Mouse (Mus musculus) megakaryocyte, embryonic 14.5 days (primary cell): Measurements from ENCODE around the gene Hnrnpr. TPM values are rescaled to one million over a fixed set of nuclear protein-coding genes. Genes with fewer than 3 reads are reported as not detected.

Experiments used
- H3K27me3 ChIP-seq: replicated peaks from 2 replicates; pipeline ENCODE3; 2012; ENCODE audit warnings: inconsistent platforms
- H3K36me3 ChIP-seq: replicated peaks from 2 replicates; pipeline ENCODE3; 2012; ENCODE audit warnings: low read length, inconsistent platforms, mixed read lengths
- H3K4me1 ChIP-seq: 2 replicates; pipeline ENCODE4 v1.6.1; 2012; ENCODE audit warnings: inconsistent platforms
- H3K4me3 ChIP-seq: replicated peaks from 2 replicates; pipeline ENCODE3; 2012; ENCODE audit warnings: moderate library complexity, mild to moderate bottlenecking, inconsistent platforms
- H3K9me3 ChIP-seq: 2 replicates; pipeline ENCODE4 v1.6.1; 2012; ENCODE audit warnings: inconsistent platforms
- FLI1 ChIP-seq: IDR thresholded peaks from 2 replicates; pipeline ENCODE4 v1.6.1; 2012; ENCODE audit warnings: low read length, inconsistent platforms, mixed read lengths
- GATA1 ChIP-seq: IDR thresholded peaks from 3 replicates; pipeline ENCODE4 v1.6.1; 2012; ENCODE audit warnings: mixed read lengths, low read length, inconsistent platforms, borderline replicate concordance
- polyA plus RNA-seq: library from polyadenylated mRNA; stranded (reverse); fragments of >175 nt; gene quantifications from 2 replicates; pipeline ENCODE4 v1.2.3, GENCODE M21; 2012; ENCODE audit warnings: low replicate concordance; ENCODE audit not compliant: insufficient read depth

Hnrnpr gene
- polyA plus RNA-seq, 1 experiment = 29.8 TPM

DNA sequence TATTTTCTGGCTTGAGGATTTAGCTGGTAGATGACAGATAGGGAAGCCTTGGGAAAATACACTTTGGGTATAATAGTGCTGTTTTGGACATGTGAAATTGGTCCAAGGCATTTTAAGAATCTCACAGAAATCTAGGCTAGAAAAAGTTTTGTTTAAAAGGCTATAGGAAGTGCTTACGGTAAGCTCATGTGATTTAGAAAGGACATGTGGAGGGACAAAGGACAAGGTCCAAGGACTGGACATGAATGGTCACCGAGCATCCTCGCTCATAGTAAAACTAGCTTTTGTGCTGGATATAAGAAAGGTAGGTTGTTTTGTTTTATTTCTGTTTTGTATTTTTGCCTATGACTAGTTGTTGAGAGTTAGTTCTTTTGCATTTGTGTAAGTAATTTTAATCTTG, 21.0 kb downstream of the Hnrnpr start:
- TF ChIP-seq GATA1 (no peak), FLI1 (no peak)
- H3K4me3 ChIP-seq = no peak overlapping the region
- H3K4me1 ChIP-seq = peaks cover 11% of the 10 kb centered on the region; the same call in 1 of the 2 replicates
- peaks cover 90% of the 10 kb centered on the region for H3K36me3 ChIP-seq
- no peaks in the 10 kb centered on the region for H3K9me3 ChIP-seq
- no peaks in the 10 kb centered on the region for H3K27me3 ChIP-seq

DNA sequence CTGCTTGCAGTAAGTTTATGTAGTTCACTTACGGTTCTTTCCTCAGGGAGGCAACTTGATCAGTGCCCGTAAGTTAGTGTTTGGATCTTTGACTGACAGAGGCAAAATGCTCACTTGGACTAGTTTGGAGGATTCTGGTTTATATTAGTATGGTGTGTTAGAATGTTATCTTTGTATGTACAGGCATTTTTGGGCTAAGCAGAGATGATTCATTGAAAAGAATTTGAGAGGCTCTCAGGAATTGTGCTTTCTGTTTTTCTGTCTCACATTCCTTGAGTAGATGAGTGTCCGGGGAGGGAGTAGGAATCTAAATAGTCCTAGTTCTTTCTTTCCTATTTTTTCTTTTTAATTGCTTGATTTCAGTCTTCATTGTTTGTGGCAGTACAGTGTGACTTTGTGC, 22.4 kb downstream of the Hnrnpr start:
- Histone ChIP-seq H3K4me1 (peaks cover 8% of the 10 kb centered on the region; the same call in 1 of the 2 replicates), H3K36me3 (peaks cover 90% of the 10 kb centered on the region), H3K9me3 (no peaks in the 10 kb centered on the region), H3K27me3 (no peaks in the 10 kb centered on the region), H3K4me3 (no peak overlapping the region)
- no peak for TF ChIP-seq FLI1
- TF ChIP-seq GATA1 = no peak

DNA sequence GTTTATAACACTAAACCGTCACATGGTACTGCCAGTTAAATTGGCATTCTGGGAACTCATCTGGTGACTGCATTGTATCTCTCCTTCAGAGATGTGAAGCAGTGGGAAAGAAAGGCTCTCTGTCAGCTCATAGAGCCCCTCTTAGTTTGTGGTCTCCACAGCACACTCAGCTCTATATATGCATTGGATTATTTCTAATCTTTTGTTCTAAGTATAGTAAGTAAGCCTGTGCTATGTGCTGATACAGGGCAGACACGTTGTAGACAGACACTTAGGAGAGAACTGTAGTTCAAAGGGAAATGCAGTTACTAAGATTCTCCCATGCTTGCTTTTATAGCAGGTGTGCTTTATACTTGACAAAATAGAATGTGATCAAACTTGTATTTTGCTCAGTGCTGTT, 24.3 kb downstream of the Hnrnpr start:
- Histone ChIP-seq H3K36me3 (peaks cover 89% of the 10 kb centered on the region), H3K27me3 (no peaks in the 10 kb centered on the region), H3K9me3 (no peaks in the 10 kb centered on the region), H3K4me3 (no peak overlapping the region), H3K4me1 (peaks cover 8% of the 10 kb centered on the region; the same call in 1 of the 2 replicates)
- TF ChIP-seq FLI1 = no peak
- no peak for TF ChIP-seq GATA1

DNA sequence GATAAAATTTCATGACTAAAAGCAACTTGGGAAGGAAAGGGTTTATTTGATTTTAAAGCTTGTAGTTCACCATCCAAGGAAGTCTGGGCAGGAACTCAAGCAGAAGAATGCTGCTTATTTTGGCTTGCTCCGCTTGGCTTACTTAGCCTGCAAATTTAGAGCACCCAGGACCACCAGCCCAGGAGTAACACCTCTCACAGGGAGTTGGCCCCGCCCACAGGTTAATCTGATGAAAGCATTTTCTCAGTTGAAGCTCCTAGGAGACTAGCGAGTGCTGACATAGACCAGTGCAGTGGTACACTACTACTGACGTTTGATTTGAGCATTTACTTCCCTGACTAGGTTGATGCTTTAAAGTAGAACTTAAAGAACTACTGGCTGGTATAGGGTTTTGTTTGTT, 26.4 kb downstream of the Hnrnpr start:
- H3K4me1 ChIP-seq = peaks cover 8% of the 10 kb centered on the region; the same call in 1 of the 2 replicates
- H3K27me3 ChIP-seq = no peaks in the 10 kb centered on the region
- H3K36me3 ChIP-seq = peaks cover 83% of the 10 kb centered on the region
- TF ChIP-seq FLI1 = no peak
- TF ChIP-seq GATA1 = no peak
- no peaks in the 10 kb centered on the region for H3K9me3 ChIP-seq
- no peak overlapping the region for H3K4me3 ChIP-seq

DNA sequence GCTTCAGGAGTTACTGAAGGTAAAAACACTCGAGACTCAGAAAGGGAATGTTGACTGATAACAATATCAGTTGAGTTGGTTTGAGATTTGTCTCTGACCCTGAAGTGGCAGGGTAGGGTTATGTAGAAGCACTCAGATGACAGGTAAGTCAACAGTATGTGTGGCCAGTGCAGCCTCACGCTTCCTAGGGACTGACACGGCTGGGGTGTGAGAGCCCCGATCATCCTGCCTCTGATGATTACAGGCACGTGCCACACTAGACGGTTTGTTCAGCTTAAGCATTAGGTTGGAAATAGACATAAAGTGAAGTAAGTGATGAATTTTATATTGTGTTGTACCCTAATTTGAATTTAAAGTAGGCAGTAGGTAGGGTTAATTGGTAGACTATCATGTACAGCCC, 38.9 kb downstream of the Hnrnpr start:
- Histone ChIP-seq H3K36me3 (peaks cover 83% of the 10 kb centered on the region), H3K4me1 (no peaks in the 10 kb centered on the region), H3K4me3 (no peak overlapping the region), H3K27me3 (no peaks in the 10 kb centered on the region), H3K9me3 (no peaks in the 10 kb centered on the region)
- TF ChIP-seq GATA1 = no peak
- TF ChIP-seq FLI1 = no peak

DNA sequence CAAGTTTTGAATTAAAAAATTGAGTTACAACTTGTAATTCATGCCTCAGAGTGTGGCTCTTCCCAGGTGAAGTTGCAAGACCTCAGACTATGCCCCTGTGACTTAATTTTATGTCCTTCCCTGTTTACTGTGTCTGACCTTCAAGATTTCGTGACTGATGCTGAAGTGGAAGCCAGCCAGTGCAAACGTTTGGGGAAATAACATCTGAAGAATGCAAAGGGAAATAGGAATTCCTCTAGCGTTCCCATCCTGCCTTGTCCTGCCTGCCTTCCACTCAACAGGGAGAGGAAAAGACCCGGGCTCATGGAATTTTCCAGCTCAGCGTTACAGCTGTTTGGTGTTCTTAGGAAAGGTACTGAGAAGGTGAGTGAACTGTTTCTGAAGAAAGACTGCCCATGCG, 46.3 kb downstream of the Hnrnpr start:
- Histone ChIP-seq H3K36me3 (peaks cover 82% of the 10 kb centered on the region), H3K4me3 (no peak overlapping the region), H3K9me3 (no peaks in the 10 kb centered on the region), H3K27me3 (no peaks in the 10 kb centered on the region), H3K4me1 (no peaks in the 10 kb centered on the region)
- TF ChIP-seq GATA1 (no peak), FLI1 (no peak)

DNA sequence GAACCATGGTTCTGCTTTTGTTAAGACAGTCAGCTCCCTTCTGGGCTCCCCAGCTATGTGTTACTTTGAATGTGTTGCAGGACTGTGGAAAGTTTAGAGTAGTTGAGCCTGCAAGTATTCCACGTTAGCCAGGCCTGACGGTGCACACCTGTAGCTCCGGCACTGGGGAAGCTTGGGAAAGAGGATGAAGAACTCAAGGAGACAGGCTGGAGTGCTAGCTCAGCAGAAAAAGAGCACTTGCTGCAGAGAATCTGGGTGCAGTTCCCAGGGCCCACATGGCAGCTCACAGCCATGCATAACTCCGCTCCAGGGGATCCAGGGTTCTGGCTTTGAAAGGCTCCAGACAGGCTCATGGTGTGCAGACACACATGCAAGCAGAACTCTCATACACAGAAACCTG, 46.7 kb downstream of the Hnrnpr start:
- TF ChIP-seq FLI1 (no peak), GATA1 (no peak)
- H3K4me1 ChIP-seq = no peaks in the 10 kb centered on the region
- H3K27me3 ChIP-seq = no peaks in the 10 kb centered on the region
- no peaks in the 10 kb centered on the region for H3K9me3 ChIP-seq
- no peak overlapping the region for H3K4me3 ChIP-seq
- peaks cover 78% of the 10 kb centered on the region for H3K36me3 ChIP-seq

DNA sequence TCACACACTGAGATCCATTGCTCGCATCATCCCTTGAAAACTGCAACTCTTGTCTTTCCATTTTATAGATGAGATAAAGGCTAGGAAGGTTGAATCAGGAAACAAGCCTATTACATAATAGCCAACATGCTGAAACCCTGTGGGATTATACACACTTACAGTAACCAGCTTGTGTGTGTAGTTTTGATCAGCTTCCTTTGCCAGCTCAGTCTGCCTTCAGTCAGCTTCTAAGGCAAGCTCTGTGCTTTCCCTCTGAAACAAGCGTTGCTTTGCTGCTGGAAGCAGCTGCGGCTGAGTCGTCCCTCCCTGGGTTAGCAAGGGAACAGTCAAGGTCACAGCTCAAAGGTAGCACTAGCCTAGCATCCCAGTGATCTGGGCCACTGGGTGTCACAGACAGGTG, 57.1 kb downstream of the Hnrnpr start:
- Histone ChIP-seq H3K9me3 (no peaks in the 10 kb centered on the region), H3K27me3 (peaks cover 28% of the 10 kb centered on the region), H3K4me3 (no peak overlapping the region), H3K4me1 (0 out of 2 replicates have a peak, but pooled peaks cover 3% of the 10 kb centered on the region), H3K36me3 (no peaks in the 10 kb centered on the region)
- TF ChIP-seq GATA1 (no peak), FLI1 (no peak)

DNA sequence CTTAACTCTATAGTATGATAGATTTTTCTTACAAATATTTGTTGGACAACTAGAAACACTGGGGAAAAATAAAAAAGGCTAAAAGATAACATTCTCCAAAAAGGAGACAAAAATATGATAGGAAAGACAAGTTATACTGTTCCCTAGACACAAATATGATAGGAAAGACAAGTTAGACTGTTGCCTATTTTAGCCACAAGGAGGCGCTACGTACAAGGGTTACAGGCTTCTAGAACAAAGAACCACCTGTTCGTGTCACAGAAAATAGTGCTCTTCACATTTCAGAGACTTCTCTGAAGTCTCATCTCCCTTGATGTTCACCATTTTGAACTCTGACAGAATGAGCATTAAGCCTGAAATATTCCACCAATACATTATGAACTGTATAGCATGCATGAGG, 59.0 kb downstream of the Hnrnpr start:
- Histone ChIP-seq H3K4me3 (no peak overlapping the region), H3K4me1 (peaks cover 7% of the 10 kb centered on the region; the same call in 1 of the 2 replicates), H3K36me3 (no peaks in the 10 kb centered on the region), H3K27me3 (peaks cover 43% of the 10 kb centered on the region), H3K9me3 (no peaks in the 10 kb centered on the region)
- TF ChIP-seq GATA1 (no peak), FLI1 (no peak)

DNA sequence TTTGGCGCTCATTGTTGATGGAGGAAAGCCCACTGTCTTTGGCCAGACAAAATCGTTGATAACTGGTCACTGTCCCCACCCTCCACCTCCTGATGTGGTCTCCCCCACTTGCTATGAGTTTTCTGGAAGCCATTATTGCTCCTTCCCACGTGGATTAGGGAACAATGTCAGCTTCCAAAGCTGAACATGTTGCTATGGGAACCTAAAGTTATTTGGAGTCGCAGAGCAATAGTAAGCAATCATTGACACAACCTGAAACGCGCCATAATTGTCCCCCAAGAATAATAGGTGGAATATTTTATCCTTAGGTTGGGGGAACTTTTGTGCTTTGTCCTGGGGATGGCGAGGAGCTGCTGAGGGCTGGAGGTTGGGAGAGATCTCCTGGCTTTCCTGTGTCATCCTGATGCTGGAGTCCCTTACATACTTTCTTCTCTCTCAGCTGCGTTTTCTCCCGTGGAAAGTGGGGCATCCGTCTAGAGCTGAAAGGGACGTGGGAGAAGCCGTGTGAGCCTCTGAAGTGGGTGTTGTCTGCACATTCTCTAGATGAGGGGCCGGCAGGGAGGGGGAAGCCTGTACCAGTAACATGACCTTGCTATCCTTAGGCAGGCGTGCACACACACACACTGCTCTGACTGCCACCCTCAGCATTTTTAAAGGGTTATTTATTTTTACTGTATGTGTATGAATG, 62.9 kb downstream of the Hnrnpr start:
- Histone ChIP-seq H3K4me1 (peaks cover 7% of the 10 kb centered on the region; the same call in 1 of the 2 replicates), H3K4me3 (no peak overlapping the region), H3K9me3 (no peaks in the 10 kb centered on the region), H3K27me3 (peaks cover 31% of the 10 kb centered on the region), H3K36me3 (no peaks in the 10 kb centered on the region)
- TF ChIP-seq FLI1 (no peak), GATA1 (no peak)
